Mouse (Mus musculus) neural tube, postnatal 0 days (tissue): Measurements from ENCODE around the gene Pik3ca. TPM values are rescaled to one million over a fixed set of nuclear protein-coding genes. Genes with fewer than 3 reads are reported as not detected.

ENCODE experiments used
- polyA plus RNA-seq: library from polyadenylated mRNA; unstranded; fragments of >200 nt; fragmentation: Nextera tagmentation; extraction: Ambion mirVana; gene quantifications from 2 replicates; pipeline ENCODE4 v1.2.1, GENCODE M21; 2015

The Pik3ca gene
- polyA plus RNA-seq: 10.8 and 12.4 TPM in 2 replicates

DNA sequence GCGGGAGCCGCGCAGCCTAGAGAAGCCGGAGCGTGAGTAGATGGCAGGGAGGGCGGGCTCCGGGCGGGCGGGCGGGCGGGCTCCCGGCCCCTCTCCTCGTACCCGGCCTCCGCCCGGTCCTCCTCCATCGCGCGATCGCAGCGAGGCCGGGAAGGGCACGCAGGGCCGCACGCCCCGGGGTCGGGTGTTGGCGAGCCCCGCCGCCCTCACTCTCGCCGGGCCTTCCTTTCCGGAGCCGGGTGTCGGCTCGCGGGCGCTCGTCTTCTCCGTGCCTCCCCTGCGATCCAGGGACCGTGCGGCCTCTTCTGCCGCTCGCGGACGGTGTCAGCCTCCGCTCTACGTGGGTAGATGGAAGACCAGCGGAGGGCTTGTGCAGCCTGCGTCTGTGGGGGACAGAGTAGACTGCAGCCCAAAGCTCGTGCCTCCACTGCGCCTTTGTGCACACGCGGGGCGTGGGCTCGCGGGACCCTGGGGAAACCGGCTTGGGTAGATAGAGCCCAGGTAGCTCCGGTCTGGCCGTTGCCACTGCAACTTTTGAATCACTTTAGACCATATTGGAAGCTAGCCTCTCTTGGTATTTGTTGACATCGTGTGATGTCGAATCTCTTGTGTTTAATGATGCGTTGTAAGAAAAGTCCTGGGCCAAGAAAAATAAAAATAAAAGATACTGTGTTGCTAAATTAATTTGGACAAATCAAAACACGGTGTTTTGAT is at the start of gene Pik3ca:
TSS of gene Pik3ca (plus strand) at position 211 of the 714 bp plus-strand sequence.

DNA sequence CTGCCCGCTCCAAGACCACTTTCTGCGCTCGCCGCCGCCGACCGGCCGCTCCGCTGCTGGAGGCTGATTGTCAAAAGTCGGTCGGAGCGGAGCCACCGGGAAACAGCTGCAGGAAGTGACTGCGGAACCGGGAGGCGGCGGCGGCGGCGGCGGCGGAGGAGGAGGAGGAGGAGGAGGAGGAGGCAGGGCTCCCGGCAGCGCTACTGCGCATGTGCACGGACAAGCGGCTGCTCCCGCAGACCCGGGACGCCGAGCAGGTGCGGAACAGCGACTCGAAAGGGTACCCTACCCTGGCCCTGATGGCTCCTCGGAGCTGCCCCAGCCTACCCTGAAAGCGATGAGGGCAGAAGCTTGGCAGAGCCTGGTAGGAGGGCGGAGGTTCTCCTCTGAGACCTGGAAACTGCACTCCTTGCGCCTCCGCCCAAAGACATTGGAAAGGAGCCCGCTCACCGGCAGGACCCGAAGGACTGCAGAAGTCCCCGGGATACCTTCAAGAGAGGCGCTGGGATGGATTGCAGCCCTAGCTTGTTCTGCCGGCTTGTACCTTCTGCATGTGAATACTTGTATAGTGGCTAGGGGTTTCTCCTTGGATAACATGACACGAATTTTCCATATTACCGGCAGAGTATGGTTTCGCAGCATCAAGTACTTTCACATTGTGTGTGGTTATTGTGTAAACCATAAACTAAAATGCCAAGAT is 31.8 kb upstream of the Pik3ca start, which contains the start of gene Zmat3:
TSS of gene Zmat3 (minus strand) at position 469 of the 700 bp plus-strand sequence.

DNA sequence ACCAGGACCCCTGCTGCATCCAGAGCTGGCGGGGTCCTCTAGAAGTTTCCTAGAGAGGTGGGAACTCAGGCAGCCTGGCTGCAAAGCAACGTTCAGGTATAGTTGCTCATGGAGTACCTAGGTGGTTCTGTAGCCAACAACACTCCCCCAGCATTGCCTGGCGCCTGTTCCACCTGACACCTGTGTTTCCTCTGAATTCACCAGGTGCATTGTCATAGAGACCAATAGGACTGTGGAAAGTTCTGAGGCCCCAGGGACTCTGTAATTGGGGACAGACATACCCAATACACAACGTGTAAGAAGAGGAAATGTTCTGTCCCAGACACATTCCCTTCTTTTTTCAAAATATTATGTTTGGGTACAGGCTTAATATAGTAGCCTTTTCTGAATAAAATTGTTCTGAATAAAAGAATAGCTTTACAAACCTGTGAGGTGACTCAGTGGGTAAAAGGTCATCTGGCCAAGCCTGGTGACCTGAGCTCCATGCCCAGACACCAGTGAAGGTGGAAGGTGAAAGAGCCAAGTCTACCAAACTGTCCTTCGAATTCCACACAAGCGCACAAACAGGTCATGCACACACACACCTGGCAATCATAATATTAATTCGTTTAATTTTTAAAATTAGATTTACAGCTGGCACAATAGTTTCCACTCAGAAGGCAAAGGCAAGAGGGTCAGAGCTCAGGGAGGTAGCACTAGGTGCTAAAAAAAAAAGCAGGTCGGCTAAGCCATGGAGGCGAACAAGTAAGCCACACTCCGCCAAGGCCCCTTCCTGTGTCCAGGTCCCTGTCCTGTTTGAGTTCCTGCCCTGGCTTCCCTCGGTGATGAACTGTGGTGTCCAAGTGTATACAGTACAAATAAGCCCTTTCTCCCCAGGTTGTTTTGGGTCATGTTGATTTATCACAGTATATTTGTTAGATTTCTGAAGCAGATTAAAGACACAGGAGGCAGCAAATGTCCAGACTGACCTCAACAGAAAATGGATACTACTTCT is 94.9 kb downstream of the Pik3ca start, which contains the start of gene Kcnmb3:
TSS of gene Kcnmb3 (minus strand) at position 135 of the 994 bp plus-strand sequence.

DNA sequence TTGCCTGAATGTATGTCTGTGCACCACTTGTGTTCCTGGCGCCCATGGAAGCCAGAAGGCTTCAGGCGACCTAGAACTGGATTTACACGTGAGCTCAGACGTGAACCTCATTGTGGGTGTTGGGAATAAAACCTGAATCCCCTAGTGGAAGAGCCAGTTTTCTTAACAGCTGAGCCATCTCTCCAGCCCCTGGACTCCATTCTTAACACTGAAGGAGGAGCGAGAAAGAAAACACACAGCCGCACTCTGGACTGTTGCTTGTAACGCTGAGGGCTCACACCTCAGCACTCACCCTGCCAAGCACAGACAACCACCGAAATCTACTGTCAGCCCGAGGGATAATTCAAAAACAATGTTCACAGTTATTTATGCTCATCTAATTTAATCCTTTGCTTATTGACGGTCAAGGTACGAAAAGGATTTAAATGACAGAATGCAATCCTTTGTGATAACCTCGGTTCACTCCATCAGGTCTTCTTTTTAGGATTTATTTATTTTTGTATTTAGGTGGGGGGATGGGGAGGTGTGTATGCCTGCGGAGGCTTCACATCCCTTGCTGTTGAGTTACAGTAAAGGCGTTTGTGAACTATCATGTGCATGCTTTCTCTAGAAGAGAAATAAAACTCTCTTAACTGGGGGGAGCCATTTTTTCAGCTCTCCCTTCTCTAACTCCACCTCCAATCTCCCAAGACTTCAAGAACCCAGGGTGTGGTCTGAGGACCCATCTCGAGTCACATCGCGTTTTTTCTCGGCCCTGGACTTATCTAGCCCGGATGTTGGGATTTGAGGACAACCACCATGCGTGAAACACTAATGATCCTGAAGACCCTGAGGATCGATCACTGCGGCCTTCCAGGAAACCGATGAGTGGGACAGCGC is 112.3 kb downstream of the Pik3ca start, which contains the start of gene Zfp639:
TSS of gene Zfp639 (plus strand) at position 764 of the 879 bp plus-strand sequence.

Other genes with a start within 250 kb of the Pik3ca start
- gene Zmat3, start 31.7 kb upstream of the Pik3ca start, polyA plus RNA-seq: 7.2 and 8.0 TPM in 2 replicates
- gene Kcnmb3, start 94.6 kb downstream of the Pik3ca start, polyA plus RNA-seq: not detected in 2 replicates
- 32.2 and 38.0 TPM in 2 replicates for gene Zfp639, start 112.6 kb downstream of the Pik3ca start, polyA plus RNA-seq
- gene Mfn1, start 131.8 kb downstream of the Pik3ca start, polyA plus RNA-seq: 40.7 and 43.4 TPM in 2 replicates
- gene Gnb4, start 218.9 kb downstream of the Pik3ca start, polyA plus RNA-seq: 129 and 131 TPM in 2 replicates